ENCODE assay signal across 24 mouse cellular contexts in the genomic region with DNA sequence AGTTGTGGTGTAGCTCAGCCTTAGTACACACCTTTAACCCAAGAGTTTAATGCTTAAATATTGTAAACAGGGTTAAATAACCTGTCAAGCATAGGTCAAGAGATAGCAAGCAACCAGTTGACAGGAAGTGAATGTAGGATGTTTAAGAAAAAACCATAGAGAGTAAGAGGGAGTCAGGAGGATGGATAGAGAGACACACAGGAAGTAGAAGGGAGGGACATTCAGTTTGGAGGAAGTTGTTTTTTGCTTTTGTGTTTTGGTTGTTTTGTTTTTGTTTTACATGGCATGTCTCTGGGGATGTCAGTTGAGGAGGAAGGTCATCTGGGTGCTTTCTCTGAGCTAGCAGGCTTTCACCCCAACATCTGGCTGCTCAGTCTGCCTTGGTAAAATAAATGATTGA.
DNase-seq lines count a peak whose midpoint lies in the region; TF ChIP-seq lines count a peak whose summit lies in the region.
"Had no signal": no experiment of that assay in that cellular context is flagged by ENCODE, and none has a peak within 500 bp of the region (broad histone marks: within the 10 kb centered on the region; RNA-seq: fewer than 3 reads in every experiment).

No protein-coding gene starts in this region.

- no peaks in the 10 kb centered on the region for H3K9me3 ChIP-seq in MEL (replicated peaks; ENCODE audit: insufficient read depth, low read length)
- H3K9me3 ChIP-seq: embryonic facial prominence, embryonic 12.5 days; embryonic facial prominence, embryonic 15.5 days; forebrain, embryonic 12.5 days; forebrain, embryonic 15.5 days; heart, embryonic 10.5 days; heart, embryonic 13.5 days had no signal

- no peak overlapping the region for H3K27ac ChIP-seq in MEL (ENCODE audit: control insufficient read depth, low read depth, low read length)
- H3K27ac ChIP-seq in gastrocnemius, adult 2 months: no peak overlapping the region
- H3K27ac ChIP-seq: embryonic facial prominence, embryonic 12.5 days; embryonic facial prominence, embryonic 15.5 days; forebrain, embryonic 12.5 days; forebrain, embryonic 15.5 days; heart, adult 2 months; heart, embryonic 10.5 days; heart, embryonic 13.5 days; hindbrain, embryonic 14.5 days; hindbrain, postnatal 0 days had no signal

- intact Hi-C loops in gastrocnemius, adult 2 months (cut with DNase I): no loop called here

- H3K27me3 ChIP-seq in MEL (ENCODE audit: control insufficient read depth in 1 of 2, insufficient read depth in 2 of 2, low read length in 2 of 2): no peaks in the 10 kb centered on the region
- H3K27me3 ChIP-seq: embryonic facial prominence, embryonic 12.5 days; embryonic facial prominence, embryonic 15.5 days; forebrain, embryonic 12.5 days; forebrain, embryonic 15.5 days; heart, embryonic 13.5 days had no signal

- peaks cover 0 to 23% of the 10 kb centered on the region in 2 experiments for H3K36me3 ChIP-seq in MEL (ENCODE audit: control insufficient read depth in 1 of 2, insufficient read depth in 2 of 2, low read length in 2 of 2)
- H3K36me3 ChIP-seq: embryonic facial prominence, embryonic 12.5 days; forebrain, embryonic 12.5 days; forebrain, embryonic 15.5 days; G1E; heart, embryonic 10.5 days had no signal

- peaks cover 21 to 23% of the 10 kb centered on the region in 2 experiments for H3K4me1 ChIP-seq in MEL (ENCODE audit: control insufficient read depth in 1 of 2, insufficient read depth in 2 of 2, low read length in 2 of 2)
- H3K4me1 ChIP-seq: embryonic facial prominence, embryonic 12.5 days; embryonic facial prominence, embryonic 15.5 days; forebrain, embryonic 12.5 days; forebrain, embryonic 15.5 days had no signal

- H3K4me3 ChIP-seq in MEL (ENCODE audit: control insufficient read depth in 1 of 2, insufficient read depth in 1 of 2, low read depth in 2 of 2, low read length in 2 of 2): no peak overlapping the region
- no peak overlapping the region for H3K4me3 ChIP-seq in gastrocnemius, adult 2 months
- H3K4me3 ChIP-seq: embryonic facial prominence, embryonic 12.5 days; embryonic facial prominence, embryonic 15.5 days; forebrain, embryonic 12.5 days; forebrain, embryonic 15.5 days; heart, adult 2 months; heart, embryonic 10.5 days; heart, embryonic 13.5 days had no signal

- TF ChIP-seq RAD21 in MEL (IDR thresholded peaks at IDR 0.05; ENCODE audit: low read depth, low read length): no peak

- H3K79me2 ChIP-seq in MEL (ENCODE audit: control insufficient read depth, insufficient read depth, low read length, poor library complexity): 0 out of 2 replicates have a peak, but pooled peaks cover 1% of the 10 kb centered on the region

- no peak for TF ChIP-seq CTCF in MEL (IDR thresholded peaks at IDR 0.05 in 2 of 3, conservative IDR thresholded peaks at IDR 0.05 in 1 of 3; ENCODE audit: control insufficient read depth in 1 of 3, insufficient read depth in 1 of 3, low read depth in 2 of 3, low read length in 3 of 3, poor library complexity in 1 of 3, severe bottlenecking in 1 of 3)
- TF ChIP-seq CTCF in gastrocnemius, adult 2 months (IDR thresholded peaks at IDR 0.05): no peak

- no peak for TF ChIP-seq EP300 in MEL (IDR thresholded peaks at IDR 0.05; ENCODE audit: low read depth in 1 of 2, low read length in 2 of 2)

- DNase-seq in thymus, postnatal 0 days (ENCODE audit: low spot score): peak; percentile 5
- DNase-seq in thymus, postnatal 36 days: no peak
- DNase-seq in MEL (ENCODE audit: low read depth, low spot score): peak; percentile 22
- peak; percentile 53 for DNase-seq in induced T-regulatory cell, adult 2 months (ENCODE audit: low read depth)
- no peak for DNase-seq in right cerebral cortex, postnatal 25 days
- DNase-seq in gastrocnemius, adult 2 months: no peak
- DNase-seq: cerebellum, adult 11 months; cerebellum, adult 2 months; cerebellum, adult 9-11 months; cerebellum, postnatal 25 days; gastrocnemius, postnatal 10 days; gastrocnemius, postnatal 36 days; heart, adult 2 months; heart, postnatal 14 days; heart, postnatal 4 days had no signal

- no peak overlapping the region for H3K9ac ChIP-seq in MEL (ENCODE audit: control insufficient read depth, low read depth, low read length, poor library complexity, severe bottlenecking)
- H3K9ac ChIP-seq: embryonic facial prominence, embryonic 12.5 days; embryonic facial prominence, embryonic 15.5 days; forebrain, embryonic 12.5 days; forebrain, embryonic 15.5 days; heart, embryonic 13.5 days; hindbrain, embryonic 14.5 days had no signal

- no peak for TF ChIP-seq POLR2A in MEL (IDR thresholded peaks at IDR 0.05; ENCODE audit: control insufficient read depth in 1 of 2, insufficient read depth in 1 of 2, low read depth in 1 of 2, low read length in 2 of 2, poor library complexity in 1 of 2)

TF ChIP-seq in MEL, 35 proteins besides CTCF, POLR2A, EP300 and RAD21:
- peak; percentile 47; the same call in 1 of the 2 replicates for TF ChIP-seq HCFC1 (IDR thresholded peaks at IDR 0.05; ENCODE audit: low read depth, low read length)
- TF ChIP-seq MEF2A (IDR thresholded peaks at IDR 0.05; ENCODE audit: extremely low read depth, insufficient replicate concordance, low read depth, low read length, poor library complexity, severe bottlenecking): no peak

Comparison
In these comparisons a context has a peak if more than half of its experiments do, and no peak if none do; other contexts are left out.
1. DNase-seq: peak in thymus, postnatal 0 days (single experiment), MEL (single experiment) and induced T-regulatory cell, adult 2 months (single experiment); none in thymus, postnatal 36 days (0 of 2), right cerebral cortex, postnatal 25 days (single experiment) and gastrocnemius, adult 2 months (single experiment).